Mouse (Mus musculus) adrenal gland, postnatal 25 days (tissue): ENCODE measurements around the gene Plce1. TPM values are rescaled to one million over a fixed set of nuclear protein-coding genes. Genes with fewer than 3 reads are reported as not detected.

Experiments
- DNase-seq: peaks from one replicate; pipeline ENCODE4 v3.0.0; 2021; ENCODE audit warnings: mixed read lengths
- long read RNA-seq: library from polyadenylated mRNA; stranded (forward); transcript quantifications from one replicate; pipeline ENCODE4 v2.0.0, GENCODE M21; 2021
- total RNA-seq: library from RNA; stranded (reverse); gene quantifications from 2 replicates; pipeline ENCODE4 v1.2.3, GENCODE M21; 2021

The Plce1 gene
- total RNA-seq: 4.0 and 4.7 TPM in 2 replicates
- long read RNA-seq: 0 reads

DNA sequence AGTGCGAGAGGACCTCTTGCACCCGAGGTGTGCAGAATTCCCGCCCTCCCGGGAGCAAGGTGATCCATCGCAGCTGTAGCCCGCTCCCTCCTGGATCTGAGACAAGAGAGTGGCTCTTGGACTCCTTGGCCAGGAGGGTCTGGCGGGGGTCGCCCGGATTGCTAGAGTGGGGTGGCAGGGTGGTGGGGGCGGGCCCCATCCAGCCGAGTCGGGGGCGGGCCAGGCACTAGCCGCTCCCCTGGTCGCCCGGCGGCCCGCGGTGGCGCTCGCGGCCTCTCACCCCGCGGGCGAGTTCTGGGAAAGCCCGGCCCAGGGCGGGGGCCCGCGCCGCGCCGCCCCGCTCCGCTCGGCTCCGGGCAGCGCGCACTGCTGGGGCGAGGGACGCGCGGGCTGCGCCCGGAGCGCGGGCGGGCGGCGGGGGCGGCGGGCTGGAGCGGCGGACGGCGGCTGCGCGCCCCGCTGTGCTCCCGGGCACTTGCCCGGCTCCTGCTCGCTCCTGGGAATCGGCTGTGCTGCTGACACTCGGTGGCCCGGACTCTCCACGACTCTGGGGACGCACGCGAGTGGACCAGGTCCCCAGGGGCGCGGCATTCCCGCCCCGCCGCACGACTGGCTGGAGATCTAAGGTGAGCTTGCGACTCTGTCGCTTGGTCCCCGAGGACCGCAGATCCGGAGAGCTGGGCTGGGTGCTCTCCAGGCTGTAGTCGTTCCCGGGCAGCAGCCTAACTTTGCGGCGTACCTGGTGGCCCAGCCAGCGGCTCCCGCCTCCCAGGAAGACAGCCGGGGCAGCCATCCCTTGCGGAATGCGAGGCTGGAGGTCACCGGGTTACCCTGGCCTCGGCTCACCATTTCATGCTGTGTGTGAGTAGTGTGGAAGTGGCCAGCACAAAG, at the start of gene Plce1:
TSS of gene Plce1 (plus strand) at position 379 of the 891 bp plus-strand sequence.
- peak; percentile 41 for DNase-seq

DNA sequence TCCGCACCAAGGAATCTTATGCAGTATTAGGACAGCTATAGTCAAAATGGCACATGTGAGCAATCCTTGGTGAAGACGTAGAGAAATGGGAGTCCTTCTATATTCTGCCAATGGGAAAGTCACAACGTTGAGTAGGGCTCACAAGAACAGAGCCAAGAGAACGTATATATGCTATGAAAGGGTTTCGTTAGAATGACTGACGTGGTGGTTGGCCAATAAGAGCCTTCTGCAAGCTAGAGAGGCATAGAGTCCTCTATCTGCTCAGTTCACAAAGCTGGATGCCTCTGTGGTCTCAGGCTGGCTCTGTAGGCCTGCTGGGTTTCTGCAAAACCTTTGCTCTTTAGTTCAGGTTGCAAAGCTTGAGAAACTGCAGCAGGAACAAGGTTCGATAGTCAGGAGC, 49.6 kb upstream of the Plce1 start:
- DNase-seq: no peak

DNA sequence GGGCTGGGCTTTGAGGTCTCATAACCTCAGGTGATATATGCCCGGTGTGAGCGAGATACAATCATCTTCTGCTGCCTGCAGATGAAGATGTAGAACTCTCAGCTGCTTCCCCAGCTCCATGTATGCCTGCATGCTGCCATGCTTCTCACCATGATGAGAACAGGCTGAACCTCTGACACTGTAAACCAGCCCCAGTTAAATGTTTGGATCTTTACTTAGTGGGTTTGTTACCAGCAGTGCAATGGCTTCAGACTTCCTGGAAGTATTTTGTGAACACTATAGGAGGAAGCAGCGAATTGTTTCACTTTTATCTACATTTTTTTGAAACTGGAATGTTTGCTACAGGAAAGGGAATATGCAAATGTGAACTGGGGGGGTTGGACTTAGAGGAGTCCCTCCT, 48.9 kb upstream of the Plce1 start:
- DNase-seq: no peak

DNA sequence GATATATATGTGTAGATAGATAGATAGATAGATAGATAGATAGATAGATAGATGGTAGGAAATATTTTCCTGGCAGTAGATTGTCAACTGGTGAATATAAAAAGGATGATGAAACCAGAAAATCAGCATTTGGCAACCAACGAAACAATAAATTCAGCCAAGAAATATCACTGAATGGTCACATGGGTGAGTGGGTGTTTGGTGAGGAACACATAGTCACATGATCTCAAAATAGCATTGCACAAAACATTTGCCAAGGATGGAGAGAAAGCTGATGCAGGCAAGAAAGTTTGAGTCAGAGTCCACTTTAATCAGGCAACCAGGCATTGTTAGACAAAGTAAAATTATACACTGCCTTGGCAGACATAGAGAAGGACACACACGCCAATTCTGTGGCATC, 47.5 kb upstream of the Plce1 start:
- no peak for DNase-seq

DNA sequence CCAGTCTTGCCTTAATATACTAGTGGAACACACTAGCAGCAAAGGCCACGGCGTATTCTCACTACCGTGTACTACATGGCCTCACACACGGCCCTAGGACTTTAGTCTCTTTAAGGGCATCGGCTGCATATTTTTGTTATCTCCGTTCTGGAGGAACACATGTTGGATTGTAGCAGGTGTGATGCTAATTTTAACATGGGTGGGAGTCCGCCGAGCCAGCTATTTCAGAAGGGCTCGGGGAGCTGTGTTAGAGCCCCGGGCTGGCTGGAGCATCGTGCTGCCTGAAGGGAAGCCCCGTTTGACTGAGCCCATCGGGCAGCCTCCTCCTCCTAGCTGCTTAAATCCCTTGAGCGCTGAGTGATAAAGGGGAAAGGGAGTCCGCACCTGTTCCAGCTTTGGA, 45.7 kb upstream of the Plce1 start:
- DNase-seq: no peak

DNA sequence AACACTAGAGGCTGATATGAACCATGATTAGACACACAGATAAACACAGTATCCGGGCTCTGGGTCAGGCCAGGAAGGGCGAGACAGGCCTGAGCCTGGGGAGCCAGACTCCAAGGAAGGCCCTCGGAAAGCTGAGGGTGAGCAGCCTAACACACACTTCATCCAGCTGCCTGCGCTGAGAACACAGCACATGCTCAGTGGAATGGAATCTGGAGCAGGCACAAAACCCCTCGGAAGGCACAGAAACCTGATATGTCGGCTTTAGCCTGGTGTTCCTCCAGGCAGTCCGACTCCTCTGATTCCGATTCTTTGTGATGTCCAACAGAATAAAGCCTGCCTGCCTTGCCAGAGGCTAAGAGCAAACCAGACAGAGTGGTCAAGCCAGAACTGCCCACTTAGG, 39.0 kb upstream of the Plce1 start:
- DNase-seq: no peak

DNA sequence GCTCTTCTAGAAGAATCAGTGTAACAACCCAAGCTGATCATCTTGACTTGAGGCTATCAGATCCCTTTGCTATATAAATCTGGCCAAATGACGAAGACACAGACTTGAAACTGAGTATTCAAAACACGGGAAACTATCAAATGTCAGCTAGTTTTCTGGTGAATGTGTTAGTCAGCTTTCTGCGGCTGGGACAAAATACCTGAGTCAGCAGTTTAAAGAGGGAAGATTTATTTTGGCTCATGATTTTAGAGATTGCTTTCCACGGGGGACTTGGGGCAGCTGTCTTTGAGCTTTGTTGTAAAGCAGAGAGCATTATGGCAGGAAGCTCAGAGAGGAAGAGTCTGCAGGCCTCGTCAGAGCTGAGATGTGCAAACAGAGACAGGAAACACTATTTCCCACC, 35.2 kb upstream of the Plce1 start:
- DNase-seq: no peak

DNA sequence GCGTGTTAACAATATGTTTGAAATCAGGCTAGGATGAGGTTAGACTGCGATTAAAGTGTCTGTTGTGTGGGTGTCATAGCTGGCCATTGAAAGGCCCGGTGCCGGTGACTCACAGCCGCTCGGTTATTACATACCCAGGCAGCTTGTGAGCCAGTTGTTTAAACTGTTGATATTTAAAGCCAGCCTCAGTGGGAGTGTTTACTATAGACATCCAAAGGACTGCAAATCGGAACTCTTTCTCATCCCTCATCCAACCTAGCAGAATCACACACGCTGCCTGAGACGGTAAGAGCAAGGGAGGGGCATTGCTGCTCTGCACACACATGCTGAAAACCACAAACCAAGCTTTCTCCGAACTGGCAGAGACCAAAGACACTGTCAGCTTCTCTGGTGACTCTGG, 25.7 kb upstream of the Plce1 start:
- DNase-seq: no peak

DNA sequence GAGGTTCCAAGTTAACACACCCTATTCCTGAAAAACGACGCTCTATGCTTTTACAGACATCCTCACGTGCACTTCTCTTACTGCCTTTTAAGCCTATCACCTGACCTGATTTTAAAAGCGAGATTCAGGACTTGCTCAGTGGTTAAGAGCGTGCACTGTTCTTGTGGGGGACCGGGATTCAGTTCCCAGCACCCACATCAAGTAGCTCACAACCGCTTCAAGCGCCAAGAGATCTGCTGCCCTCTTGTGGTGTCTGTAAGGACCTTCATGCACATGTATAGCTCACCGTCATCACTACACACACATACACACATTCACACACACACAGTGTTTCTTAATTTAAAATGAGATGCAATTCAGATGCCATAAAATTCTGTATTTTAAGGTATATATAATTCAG, 21.9 kb upstream of the Plce1 start:
- DNase-seq: no peak

DNA sequence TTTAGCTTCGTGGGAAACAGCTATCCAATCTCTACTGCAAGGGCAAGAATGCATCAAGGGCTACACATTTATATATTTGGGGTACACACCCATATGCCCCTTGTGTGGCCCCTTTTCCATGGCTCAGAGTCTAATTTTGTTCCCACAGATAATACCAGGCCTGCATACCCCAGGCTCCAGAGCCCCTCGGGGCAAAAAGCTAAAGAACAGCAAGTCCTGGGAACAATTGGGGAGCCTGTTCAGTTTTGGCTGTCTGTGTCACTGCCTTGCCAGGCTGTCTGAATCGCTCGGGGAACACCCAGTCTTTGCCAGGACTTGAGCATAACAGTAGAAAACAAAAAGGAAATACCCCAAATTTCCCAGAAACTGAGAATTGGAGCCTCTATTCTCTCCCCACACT, 20.2 kb upstream of the Plce1 start:
- DNase-seq: no peak

DNA sequence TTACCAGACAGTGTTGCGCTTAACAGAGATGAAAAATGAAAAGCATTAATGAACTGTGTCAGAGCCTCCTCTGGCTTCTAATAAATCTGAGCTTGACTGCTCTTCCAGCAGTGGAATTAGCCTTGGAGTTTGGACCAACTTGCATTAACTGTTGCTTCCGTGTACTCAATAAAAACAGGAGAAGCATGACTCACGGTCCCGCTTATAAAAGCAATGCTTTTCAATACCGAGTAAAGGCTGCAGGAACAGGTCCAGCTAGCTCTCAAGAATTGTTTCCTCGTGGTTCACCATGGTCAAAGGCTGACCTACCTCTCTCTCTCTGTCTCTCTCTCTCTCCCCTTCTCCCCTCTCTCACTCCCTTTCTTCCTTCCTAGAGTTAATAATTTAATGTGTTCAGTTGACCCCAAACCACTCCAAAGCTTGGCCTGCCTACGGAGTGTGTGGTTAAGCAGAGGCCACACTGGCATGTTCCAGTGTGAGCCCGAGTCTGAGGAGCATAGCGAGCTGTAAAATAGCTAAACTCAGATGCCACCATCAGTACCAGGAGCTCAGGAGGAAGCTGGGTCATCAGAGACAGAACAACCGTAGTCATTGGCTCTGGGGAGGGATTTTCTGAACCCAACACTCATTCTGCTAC, 10.5 kb upstream of the Plce1 start:
- DNase-seq: no peak

DNA sequence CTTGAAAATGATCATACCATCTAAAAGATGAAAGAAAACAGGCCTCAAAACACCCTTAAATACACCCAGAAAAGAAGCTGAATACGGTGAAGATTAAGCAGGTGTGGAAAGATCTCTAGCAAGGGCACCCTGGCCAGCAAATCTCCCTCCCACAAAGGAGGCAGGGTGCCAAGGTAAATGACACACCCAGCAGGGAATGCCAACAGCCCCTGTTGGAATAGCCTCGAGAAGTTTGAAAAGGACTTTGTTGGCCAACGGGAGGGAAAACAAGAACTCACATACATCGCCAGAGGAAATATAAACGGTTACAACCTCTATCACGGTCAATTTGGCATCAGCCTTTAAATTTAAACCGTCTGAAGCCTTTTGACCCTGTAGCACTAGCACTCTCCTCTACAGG, 5.5 kb upstream of the Plce1 start:
- DNase-seq: no peak

DNA sequence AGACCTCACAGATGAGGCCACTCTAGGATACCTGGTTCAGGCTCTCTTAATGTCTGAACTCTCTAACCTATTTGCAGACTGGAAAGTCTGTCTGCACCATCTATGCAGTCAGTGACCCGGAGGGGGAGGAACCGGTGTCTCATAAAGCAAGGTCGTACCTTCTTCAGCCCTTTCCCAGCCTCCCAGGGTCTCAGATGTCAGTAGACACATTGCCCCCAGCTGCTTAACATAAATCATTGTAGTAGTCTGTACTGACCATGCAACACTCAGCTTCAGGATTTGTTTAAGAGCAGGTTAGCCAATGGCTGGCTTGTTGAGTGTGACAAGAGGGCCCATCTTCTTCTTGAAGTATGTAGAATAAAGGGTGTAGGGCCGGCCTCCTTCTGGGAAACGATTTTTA, 2.6 kb upstream of the Plce1 start:
- no peak for DNase-seq

DNA sequence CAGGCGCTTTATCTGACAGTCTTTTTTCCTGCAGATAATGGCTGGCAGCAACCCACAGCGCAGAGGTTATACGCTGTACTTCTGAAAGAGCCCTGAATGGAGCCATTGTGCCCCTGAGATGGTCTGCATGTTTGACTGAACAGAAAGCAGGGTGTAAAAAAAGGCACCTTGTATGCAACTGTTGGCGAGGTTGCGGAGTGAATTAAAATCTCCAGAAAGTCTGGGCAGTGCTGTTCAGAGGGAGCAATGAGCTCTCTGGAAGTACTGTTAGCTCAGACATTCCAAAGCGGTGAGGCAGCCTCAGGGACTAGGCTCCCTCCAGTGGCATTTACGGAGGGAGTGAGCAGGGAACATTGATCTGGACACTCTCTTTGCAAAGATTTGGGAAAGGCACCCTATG, 2.0 kb upstream of the Plce1 start:
- DNase-seq: peak; percentile 23

DNA sequence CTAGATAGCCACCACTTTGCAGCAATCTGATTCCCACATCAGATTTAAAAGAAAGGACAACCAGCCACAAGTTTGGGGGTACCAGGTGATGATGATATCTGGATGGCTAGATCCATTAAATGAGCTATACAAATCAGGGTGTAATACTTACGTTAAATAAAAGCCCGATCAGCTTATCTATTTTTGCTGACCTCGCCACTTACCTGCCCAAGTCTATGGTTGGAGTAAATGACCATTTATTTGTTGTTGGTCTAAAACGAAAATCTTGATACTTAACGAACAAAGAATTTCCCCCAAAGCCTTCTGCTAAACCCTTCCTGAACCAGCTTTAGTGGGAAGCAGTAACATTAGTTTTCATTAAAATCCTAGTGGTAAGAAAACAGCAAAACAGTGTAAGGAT, 1.4 kb upstream of the Plce1 start:
- no peak for DNase-seq

DNA sequence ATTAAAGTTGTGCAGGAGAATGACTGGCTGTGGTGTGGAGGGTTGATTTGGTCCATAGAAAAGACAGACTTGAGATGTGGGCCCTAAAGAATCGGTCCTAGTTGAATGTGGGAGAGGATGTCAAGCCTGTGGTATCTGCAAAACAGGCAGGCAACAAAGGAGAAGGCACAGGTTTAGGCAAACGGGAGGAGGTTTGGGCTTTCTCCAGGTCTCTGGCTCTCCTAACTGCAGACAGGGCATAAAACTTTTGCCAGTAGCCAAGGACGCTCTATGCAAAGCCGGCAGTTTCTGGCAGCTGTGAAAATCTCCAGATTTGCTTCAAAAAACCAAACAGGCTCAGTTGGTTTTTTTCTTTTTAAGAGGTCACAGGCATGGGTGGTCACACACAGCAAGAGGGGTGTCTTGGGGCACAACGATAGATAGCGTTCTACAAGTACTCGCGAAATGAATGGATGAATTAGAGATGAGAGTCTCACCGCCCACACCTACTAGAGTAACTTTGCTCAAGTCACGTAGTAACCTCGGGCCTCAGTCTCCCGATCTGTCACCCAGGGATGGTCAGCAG, 671 bp upstream of the Plce1 start:
- no peak for DNase-seq

DNA sequence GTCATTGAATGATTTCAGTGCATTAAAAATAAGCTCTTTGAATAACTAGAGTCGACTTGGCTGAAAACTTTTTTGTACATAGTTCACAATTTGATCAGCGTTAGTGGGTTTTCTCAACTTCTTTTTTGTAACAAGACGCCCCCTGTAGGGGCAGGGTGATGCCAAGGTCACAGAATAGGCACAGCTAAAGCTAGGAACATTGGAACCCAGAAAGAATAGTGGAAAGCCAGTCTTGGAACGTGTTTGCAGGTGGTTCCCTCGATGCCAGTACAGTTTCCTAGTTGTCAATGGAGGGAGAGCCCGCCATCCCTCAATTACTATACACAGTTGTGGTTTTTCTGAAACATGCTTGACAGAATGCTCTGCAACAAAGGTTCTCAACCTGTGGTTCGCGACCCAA, 997 bp downstream of the Plce1 start:
- no peak for DNase-seq

DNA sequence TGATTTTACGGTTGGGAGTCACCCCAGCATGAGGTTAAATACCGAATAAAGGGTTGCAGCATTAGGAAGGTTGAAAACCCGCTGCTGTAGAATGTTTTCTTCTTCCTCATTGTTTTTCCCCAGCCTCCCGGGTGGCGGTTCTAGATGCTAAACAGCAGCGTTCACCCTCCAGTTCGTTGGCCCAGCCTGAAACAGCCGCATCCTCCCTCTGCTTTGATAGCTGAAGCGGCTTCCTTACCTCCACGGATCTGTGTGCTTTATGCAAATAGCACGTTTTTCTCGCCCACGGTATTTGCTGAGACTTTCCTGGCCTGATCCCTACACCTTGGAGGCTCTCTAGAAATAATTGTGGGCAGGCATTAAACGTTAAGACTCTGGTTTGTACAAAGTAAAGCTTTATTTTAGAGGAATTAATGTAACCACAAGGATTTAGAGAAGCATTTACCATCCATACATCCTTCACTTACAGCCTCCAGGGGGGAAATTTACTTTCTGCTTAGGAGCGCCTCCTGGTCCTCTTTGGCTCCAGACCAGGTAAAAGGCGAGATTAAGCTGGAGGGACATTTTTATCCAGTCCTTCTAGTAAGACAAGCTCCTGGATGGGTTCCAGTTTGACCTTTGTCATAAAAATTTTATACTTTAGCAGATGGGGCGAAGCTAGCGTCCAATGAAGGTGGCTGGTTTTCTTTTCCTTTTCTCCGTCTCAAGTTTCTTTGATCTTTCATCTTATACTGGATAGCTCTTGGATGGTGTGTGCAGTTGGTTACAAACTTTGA, 1.7 kb downstream of the Plce1 start:
- no peak for DNase-seq

DNA sequence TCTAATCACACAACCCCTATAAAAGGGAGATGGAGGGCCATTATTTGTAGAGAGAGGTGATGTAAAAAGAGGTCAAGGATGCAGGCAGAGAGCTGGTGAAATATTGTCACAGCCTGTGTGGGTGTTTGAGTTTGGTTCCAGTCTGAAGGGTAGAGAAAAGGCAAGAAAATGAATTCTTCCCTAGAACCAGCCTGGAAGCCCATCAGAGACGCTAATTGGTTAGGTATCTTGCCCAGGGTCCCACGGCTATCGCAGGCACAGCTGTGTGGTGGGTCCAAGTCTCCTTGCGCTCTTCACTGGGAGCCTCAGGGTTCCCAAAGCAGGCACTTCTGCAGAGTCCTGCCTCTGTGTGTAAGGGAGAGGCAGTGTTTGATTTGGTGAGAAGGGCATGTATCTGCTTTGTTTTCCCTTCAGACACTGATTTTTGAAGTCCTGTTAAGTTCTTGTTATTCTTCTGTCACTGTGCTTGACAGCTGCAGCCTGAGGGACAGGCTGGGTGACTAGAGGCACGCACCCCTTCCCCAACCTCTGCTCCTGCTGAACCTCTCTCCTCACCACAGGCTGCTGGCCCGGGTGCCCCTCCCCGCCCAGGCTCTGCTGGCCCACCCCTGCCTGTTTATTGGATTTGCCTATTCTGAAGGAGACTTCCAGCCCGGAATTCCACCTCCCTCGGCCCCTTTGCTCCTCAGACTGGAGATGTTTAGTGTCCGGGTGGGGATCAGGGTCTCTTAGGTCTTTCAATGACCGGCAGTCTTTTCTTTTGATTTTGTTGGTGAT, 5.1 kb downstream of the Plce1 start:
- DNase-seq: no peak

DNA sequence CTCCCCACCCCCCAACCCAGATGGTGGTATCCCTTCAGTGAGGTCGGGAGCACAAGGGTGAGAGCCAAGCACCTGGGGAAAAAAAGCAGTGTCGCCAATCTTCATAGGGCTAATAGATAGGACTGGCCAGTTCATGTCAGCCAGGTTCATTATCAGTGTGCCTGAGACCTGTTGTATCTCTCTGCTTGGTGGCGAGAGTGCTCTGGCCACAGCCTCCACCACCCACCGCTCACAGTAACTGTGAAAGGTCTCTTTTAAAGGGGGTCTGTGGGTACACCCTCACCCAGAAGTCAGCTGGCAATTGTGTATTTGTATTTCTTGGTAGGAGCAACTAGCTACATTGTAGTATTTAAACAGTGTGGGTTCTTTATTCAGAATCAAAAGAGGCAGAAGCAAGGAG, 6.6 kb downstream of the Plce1 start:
- no peak for DNase-seq

DNA sequence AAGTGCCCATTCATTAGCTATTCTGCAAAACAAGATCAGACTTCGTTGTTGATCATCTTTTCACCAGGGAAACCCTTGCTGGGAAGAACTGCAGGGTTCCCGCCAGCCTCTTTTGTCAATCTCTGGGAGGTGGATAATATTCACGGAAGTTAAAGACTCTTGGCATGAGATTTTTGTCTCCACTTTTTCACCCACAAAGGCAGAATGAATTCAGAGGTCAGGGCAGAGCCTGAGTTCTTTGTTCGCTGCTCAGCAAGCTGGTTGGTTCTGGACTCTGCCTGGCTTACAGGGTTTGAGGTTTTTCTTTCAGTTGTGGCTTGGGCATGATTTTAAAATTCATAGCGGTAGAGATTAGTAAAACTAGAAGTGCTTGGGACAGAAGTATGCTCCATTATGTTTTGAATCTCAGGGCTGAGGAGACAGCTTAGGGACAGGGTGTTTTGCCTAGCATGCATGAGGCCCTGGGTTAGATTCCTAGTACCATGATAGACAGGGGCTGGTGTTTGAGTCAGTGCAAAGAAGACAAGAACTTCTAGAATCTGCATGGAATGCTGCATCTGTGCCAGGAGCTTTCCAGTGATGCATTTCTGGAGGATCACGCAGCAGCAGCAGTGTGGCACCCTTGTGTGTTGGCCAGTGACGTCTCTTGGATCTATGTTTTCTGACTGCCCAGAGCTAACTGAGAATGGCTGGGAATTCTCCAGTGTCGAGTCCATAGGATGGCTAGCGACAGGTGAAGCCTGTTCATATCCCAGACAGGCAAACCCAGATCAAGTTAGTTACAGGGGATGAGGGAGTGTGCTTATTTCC, 7.4 kb downstream of the Plce1 start:
- no peak for DNase-seq
